Mouse (Mus musculus): Measurements from ENCODE around the gene Dpf3. TPM values are rescaled to one million over a fixed set of nuclear protein-coding genes. Genes with fewer than 3 reads are reported as not detected.

The Dpf3 gene
- polyA plus RNA-seq, 1 experiment from 2014 or later, result 6.6 TPM

DNA sequence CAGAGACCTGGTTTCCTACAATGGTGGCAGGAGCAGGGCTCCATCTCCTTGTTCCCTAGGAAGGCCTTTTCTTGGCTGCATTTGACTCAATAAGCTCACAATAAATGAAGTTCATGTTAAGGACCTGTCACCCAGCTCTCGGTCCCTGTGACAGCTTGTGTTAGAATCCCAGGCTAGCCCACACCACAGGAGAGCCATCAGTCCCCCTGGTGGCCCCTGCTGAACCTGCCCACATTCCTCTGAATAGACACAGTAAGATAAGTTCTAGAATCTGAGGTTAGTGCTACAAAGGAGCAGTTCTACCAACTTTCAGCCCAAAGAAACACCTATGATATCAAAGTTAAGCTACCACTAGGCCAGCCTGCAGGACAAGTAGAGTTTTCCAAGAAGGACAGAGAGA lies 149.2 kb downstream of the Dpf3 start:
- 68% methylated on average over 1 of the region's 1 CpGs for WGBS (ENCODE audit: insufficient replicate concordance)
- no peak overlapping the region for H3K9ac ChIP-seq
- H3K27me3 ChIP-seq, result no peaks in the 10 kb centered on the region
- H3K4me1 ChIP-seq (replicated peaks), result peaks cover 9% of the 10 kb centered on the region; the same call in 1 of the 2 replicates
- no peak overlapping the region for H3K4me2 ChIP-seq
- no peaks in the 10 kb centered on the region for H3K9me3 ChIP-seq (replicated peaks)
- ATAC-seq (ENCODE audit: low read depth) (no peak), DNase-seq (no peak)
- H3K36me3 ChIP-seq, result no peaks in the 10 kb centered on the region
- H3K27ac ChIP-seq, result no peak overlapping the region
- no peak overlapping the region for H3K4me3 ChIP-seq (replicated peaks)

DNA sequence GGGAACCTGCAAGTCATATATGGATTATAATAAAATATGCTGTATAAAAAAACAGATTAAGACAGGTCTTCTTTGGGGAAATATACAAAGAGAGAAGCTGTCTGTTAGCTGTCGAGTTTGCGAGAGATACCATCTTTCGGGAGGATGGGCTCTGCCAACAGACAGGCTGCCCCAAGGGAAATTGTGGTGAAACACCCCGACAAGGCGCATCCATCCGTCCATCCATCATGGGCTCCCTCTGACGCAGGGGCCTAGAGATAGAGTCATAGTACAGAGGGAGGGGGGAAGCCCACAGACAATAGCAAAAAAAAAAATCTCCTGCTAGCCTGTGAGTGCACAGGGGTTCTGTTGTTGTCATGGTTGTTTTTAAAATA lies 149.8 kb downstream of the Dpf3 start:
- no peak overlapping the region for H3K4me2 ChIP-seq
- no peak overlapping the region for H3K4me3 ChIP-seq (replicated peaks)
- WGBS (ENCODE audit: insufficient replicate concordance), result 12% methylated on average over 7 of the region's 7 CpGs
- H3K27me3 ChIP-seq, result no peaks in the 10 kb centered on the region
- no peaks in the 10 kb centered on the region for H3K36me3 ChIP-seq
- H3K4me1 ChIP-seq (replicated peaks), result peaks cover 9% of the 10 kb centered on the region; the same call in 1 of the 2 replicates
- no peaks in the 10 kb centered on the region for H3K9me3 ChIP-seq (replicated peaks)
- DNase-seq, result no peak
- H3K9ac ChIP-seq, result no peak overlapping the region
- ATAC-seq (ENCODE audit: low read depth), result no peak
- H3K27ac ChIP-seq, result no peak overlapping the region

DNA sequence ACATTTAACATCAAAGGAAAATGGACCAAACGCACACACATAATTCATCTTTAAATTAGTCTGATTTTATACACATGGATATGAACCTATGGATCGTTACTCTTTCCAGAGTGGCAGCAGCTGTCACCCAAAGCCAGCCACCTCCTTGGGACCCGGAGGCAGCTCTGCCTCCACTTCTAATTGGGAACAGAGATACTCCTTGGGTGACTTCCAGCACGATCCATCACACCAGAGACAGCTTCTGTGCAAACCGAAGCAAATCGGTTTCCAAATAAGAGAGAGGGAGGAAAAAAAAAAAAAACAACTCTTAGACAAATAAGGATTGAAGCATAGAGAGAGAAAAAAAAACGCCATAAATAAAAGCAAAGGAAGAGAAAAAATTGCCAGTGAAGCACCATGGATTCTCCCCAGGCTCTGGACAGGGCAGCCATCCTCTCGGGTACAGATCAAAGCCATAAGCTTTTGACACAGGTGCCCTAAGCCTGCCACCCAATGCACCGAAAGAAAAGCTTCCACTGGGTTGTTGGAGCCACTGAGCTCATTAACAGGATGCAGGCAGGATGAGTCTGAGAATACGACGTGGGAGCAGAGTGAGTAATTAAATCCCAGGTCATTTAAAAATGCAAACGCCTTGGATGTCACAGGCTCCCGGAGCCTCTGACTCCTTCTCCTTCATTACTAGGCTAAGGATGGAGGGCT lies 150.3 kb downstream of the Dpf3 start:
- H3K4me1 ChIP-seq (replicated peaks), result peaks cover 9% of the 10 kb centered on the region; the same call in 1 of the 2 replicates
- H3K36me3 ChIP-seq, result no peaks in the 10 kb centered on the region
- H3K9ac ChIP-seq, result no peak overlapping the region
- no peaks in the 10 kb centered on the region for H3K9me3 ChIP-seq (replicated peaks)
- ATAC-seq (ENCODE audit: low read depth) (no peak), DNase-seq (no peak)
- no peaks in the 10 kb centered on the region for H3K27me3 ChIP-seq
- no peak overlapping the region for H3K4me2 ChIP-seq
- WGBS (ENCODE audit: insufficient replicate concordance), result 46% methylated on average over 13 of the region's 13 CpGs
- H3K4me3 ChIP-seq (replicated peaks), result no peak overlapping the region
- no peak overlapping the region for H3K27ac ChIP-seq

GRCm38 (mm10) chr12:83330056-83330455 lies 157.5 kb downstream of the Dpf3 start:
- 61% methylated on average over 7 of the region's 7 CpGs for WGBS (ENCODE audit: insufficient replicate concordance)
- Histone ChIP-seq H3K9me3 (replicated peaks) (no peaks in the 10 kb centered on the region), H3K4me1 (replicated peaks) (peaks cover 14% of the 10 kb centered on the region), H3K27me3 (no peaks in the 10 kb centered on the region), H3K36me3 (no peaks in the 10 kb centered on the region; the same call in 1 of the 2 replicates), H3K4me2 (no peak overlapping the region), H3K9ac (no peak overlapping the region), H3K27ac (no peak overlapping the region), H3K4me3 (replicated peaks) (no peak overlapping the region)
- no peak for DNase-seq
- no peak for ATAC-seq (ENCODE audit: low read depth)

DNA sequence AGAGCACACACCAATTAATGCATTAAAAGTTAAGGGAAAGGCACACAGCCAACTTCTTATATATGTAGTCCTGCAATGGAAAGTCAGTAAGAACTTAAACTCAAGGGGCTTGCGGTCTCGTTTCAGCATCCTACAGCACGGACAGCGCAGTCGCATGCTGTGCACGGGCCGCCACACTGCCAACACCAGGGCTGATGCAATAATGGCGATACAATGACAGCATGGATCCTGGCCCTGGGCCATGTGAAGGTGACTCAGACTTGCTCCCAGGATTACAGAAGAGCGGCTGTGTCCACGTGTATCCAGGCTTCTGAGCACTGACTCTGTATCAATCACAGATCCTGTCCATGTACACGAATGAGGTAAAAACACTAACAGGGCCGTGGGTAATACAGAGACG lies 158.6 kb downstream of the Dpf3 start:
- no peak for DNase-seq
- ATAC-seq (ENCODE audit: low read depth), result peak; percentile 66
- WGBS (ENCODE audit: insufficient replicate concordance), result 81% methylated on average over 13 of the region's 13 CpGs

DNA sequence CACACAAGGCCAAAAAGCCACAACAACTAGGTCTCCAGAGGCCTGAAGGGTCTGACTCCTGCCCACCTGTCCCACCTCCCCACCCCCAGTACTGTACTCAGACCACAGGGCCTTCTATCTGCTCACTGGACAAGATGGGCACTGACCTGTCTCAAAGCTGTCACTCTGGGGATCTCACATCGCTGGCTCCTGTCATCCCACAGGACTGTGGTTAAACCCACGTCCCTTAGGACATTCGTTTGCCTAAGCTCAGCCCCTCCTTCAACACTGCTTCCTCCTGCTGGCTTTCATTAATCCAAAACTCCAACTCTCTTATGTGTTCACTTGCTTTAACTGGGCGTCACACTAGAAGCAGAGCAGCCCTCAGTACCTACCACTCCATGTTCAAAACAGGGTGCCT lies 159.0 kb downstream of the Dpf3 start:
- H3K9me3 ChIP-seq (replicated peaks), result no peaks in the 10 kb centered on the region
- no peaks in the 10 kb centered on the region for H3K27me3 ChIP-seq
- WGBS (ENCODE audit: insufficient replicate concordance), result 44% methylated on average over 4 of the region's 4 CpGs
- no peak overlapping the region for H3K4me3 ChIP-seq (replicated peaks)
- no peak overlapping the region for H3K9ac ChIP-seq
- peaks cover 12% of the 10 kb centered on the region for H3K4me1 ChIP-seq (replicated peaks)
- ATAC-seq (ENCODE audit: low read depth) (0 out of 2 replicates have a peak, but pooled peaks have one; percentile 19), DNase-seq (no peak)
- H3K4me2 ChIP-seq, result no peak overlapping the region
- H3K36me3 ChIP-seq, result peaks cover 6% of the 10 kb centered on the region
- H3K27ac ChIP-seq, result no peak overlapping the region

More for the DNA sequence above, 158.6 kb downstream of the Dpf3 start:
- no peak overlapping the region for H3K4me2 ChIP-seq
- no peak overlapping the region for H3K27ac ChIP-seq
- no peaks in the 10 kb centered on the region for H3K9me3 ChIP-seq (replicated peaks)
- H3K9ac ChIP-seq, result no peak overlapping the region
- H3K4me1 ChIP-seq (replicated peaks), result peaks cover 12% of the 10 kb centered on the region
- H3K36me3 ChIP-seq, result peaks cover 6% of the 10 kb centered on the region
- no peaks in the 10 kb centered on the region for H3K27me3 ChIP-seq
- H3K4me3 ChIP-seq (replicated peaks), result no peak overlapping the region

- WGBS (ENCODE audit: insufficient replicate concordance), result 79% methylated on average over 1 of the region's 1 CpGs
- peaks cover 6% of the 10 kb centered on the region for H3K36me3 ChIP-seq
- no peak for DNase-seq
- no peaks in the 10 kb centered on the region for H3K9me3 ChIP-seq (replicated peaks)
- ATAC-seq (ENCODE audit: low read depth), result no peak
- no peak overlapping the region for H3K9ac ChIP-seq
- H3K27ac ChIP-seq, result no peak overlapping the region
- H3K27me3 ChIP-seq, result no peaks in the 10 kb centered on the region
- no peak overlapping the region for H3K4me2 ChIP-seq
- peaks cover 12% of the 10 kb centered on the region for H3K4me1 ChIP-seq (replicated peaks)
- H3K4me3 ChIP-seq (replicated peaks), result no peak overlapping the region
These were observed 160.1 kb downstream of the Dpf3 start for GRCm38 (mm10) chr12:83327451-83327850.

DNA sequence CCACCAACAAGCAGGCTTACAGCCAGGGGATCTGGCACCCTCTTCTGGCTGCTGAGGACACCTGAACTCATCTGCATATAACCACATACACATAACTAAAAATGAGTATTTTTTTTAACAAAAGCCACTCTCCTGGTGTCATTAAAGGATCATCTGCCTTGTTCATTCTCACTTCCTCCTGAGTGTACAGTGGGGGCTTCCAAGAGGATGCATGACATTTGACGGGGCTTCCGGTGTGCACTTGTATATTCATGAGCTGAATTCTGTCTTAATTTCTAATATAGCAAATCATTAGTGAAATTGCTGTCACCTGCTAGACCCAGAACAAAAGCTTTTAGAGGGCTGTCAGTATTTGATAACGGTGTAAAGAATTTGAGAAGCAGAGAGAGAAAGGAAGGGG lies 166.8 kb downstream of the Dpf3 start:
- WGBS (ENCODE audit: insufficient replicate concordance), result 84% methylated on average over 3 of the region's 3 CpGs
- Histone ChIP-seq H3K27me3 (no peaks in the 10 kb centered on the region), H3K4me2 (no peak overlapping the region), H3K9ac (no peak overlapping the region), H3K4me3 (replicated peaks) (no peak overlapping the region), H3K27ac (no peak overlapping the region), H3K9me3 (replicated peaks) (no peaks in the 10 kb centered on the region), H3K4me1 (replicated peaks) (peaks cover 20% of the 10 kb centered on the region), H3K36me3 (peaks cover 6% of the 10 kb centered on the region; the same call in 1 of the 2 replicates)
- DNase-seq (no peak), ATAC-seq (ENCODE audit: low read depth) (no peak)

DNA sequence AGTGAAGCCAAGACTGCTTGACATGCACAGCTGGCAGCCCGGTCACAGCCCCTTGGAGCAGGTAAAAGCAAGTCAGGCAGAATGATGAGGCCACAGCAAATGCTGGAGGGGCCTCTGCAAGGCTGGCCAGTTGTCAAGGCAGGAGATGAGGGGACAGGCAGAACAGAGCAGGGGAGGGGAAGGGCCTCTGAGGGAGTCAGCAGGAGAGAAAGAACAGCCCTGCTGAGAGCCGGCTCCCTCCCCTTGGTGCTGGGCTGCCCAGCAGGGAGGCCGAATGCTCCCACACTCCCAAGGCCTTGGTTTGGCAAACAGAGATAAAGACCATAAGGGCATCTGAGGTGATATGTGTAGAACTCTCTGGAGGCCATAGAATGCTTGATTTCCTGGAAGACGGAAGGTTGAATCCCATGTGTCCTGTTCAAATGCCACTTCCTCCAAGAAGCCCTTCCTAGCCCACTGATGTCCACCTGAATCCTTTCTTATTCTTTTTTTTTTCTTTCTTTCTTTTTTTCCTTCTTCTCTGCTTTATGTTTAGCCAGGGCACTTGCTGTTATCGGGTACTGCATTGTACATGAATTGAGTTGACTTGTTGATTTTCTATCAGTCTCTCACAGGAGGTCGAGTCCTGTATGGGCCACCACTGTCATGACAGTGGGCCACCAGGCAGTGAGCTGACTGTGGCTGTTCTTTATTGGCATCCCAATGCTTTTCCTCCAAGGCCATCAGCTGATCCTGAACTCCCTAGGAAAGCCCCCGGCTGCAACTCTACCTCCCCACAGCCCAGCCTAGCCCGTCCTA lies 169.7 kb downstream of the Dpf3 start:
- no peak overlapping the region; the same call in 1 of the 2 replicates for H3K27ac ChIP-seq
- no peak overlapping the region for H3K4me2 ChIP-seq
- H3K36me3 ChIP-seq, result no peaks in the 10 kb centered on the region
- no peak overlapping the region for H3K9ac ChIP-seq
- peaks cover 30% of the 10 kb centered on the region for H3K4me1 ChIP-seq (replicated peaks)
- peak; percentile 76 for ATAC-seq (ENCODE audit: low read depth)
- no peaks in the 10 kb centered on the region for H3K27me3 ChIP-seq
- peak; percentile 15 for DNase-seq
- H3K4me3 ChIP-seq (replicated peaks), result no peak overlapping the region
- H3K9me3 ChIP-seq (replicated peaks), result no peaks in the 10 kb centered on the region
- 57% methylated on average over 8 of the region's 8 CpGs for WGBS (ENCODE audit: insufficient replicate concordance)

DNA sequence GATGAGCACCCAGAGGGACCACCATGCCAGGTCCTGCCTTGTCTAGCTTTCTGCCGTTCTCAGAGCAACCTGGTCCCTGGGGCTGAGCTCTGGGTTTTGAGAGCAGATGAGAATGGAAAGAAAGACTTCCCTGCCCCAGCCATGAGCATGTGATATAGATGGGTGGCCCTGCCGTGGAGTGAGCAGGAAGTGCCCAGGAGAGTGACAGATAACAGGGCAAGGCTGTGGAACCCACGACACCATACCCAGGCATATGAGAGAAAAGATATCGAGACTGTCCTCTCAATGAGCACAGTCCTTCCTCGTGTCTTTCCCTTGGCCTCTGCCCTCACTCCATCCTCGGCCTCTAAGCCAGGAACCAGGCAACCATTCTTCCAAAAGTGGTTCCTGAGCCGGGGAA lies 172.8 kb downstream of the Dpf3 start:
- H3K27ac ChIP-seq, result no peak overlapping the region
- H3K9me3 ChIP-seq (replicated peaks), result no peaks in the 10 kb centered on the region
- DNase-seq (no peak), ATAC-seq (ENCODE audit: low read depth) (no peak)
- H3K4me2 ChIP-seq, result no peak overlapping the region
- H3K4me1 ChIP-seq (replicated peaks), result peaks cover 38% of the 10 kb centered on the region
- H3K36me3 ChIP-seq, result no peaks in the 10 kb centered on the region
- WGBS (ENCODE audit: insufficient replicate concordance), result 37% methylated on average over 7 of the region's 7 CpGs
- no peak overlapping the region for H3K4me3 ChIP-seq (replicated peaks)
- H3K9ac ChIP-seq, result no peak overlapping the region
- H3K27me3 ChIP-seq, result no peaks in the 10 kb centered on the region

- no peaks in the 10 kb centered on the region for H3K36me3 ChIP-seq
- H3K4me3 ChIP-seq (replicated peaks), result no peak overlapping the region
- WGBS (ENCODE audit: insufficient replicate concordance), result 83% methylated on average over 9 of the region's 9 CpGs
- no peak overlapping the region for H3K4me2 ChIP-seq
- DNase-seq (no peak), ATAC-seq (ENCODE audit: low read depth) (no peak)
- H3K27ac ChIP-seq, result no peak overlapping the region
- H3K9ac ChIP-seq, result no peak overlapping the region
- no peaks in the 10 kb centered on the region for H3K27me3 ChIP-seq
- H3K4me1 ChIP-seq (replicated peaks), result peaks cover 49% of the 10 kb centered on the region
- no peaks in the 10 kb centered on the region for H3K9me3 ChIP-seq (replicated peaks)
These were observed 174.7 kb downstream of the Dpf3 start for GRCm38 (mm10) chr12:83312818-83313217.

Data from liver, embryonic 13.5 days (tissue).